Mouse (Mus musculus) CH12.LX (cell line): ENCODE results near the gene Pilra. TPM values are rescaled to one million over a fixed set of nuclear protein-coding genes. Genes with fewer than 3 reads are reported as not detected.
"Not testable (repeated sequence)": the region's sequence is repeated elsewhere in the genome, so short reads cannot be mapped to it uniquely, and the experiment has no call there.

Experiments used
- DNase-seq: peaks from one replicate; pipeline ENCODE4 v3.0.0-alpha.2; 2013; ENCODE audit errors: extremely low read depth
- H3K27ac ChIP-seq: 2 replicates; pipeline ENCODE4 v1.5.1; 2012; ENCODE audit warnings: low read depth, mild to moderate bottlenecking, control low read depth, moderate library complexity; ENCODE audit not compliant: insufficient read depth
- H3K27me3 ChIP-seq: replicated peaks from 2 replicates; pipeline ENCODE3; 2012; ENCODE audit warnings: inconsistent platforms
- H3K36me3 ChIP-seq, 2 experiments: replicated peaks in 1 of 2; 2 replicates each; pipeline versions ENCODE3 to v1.6.1; 2012; ENCODE audit warnings: inconsistent platforms in 1 of 2, low read length in 1 of 2, mild to moderate bottlenecking in 1 of 2, mixed read lengths in 1 of 2, moderate library complexity in 1 of 2; ENCODE audit not compliant: control insufficient read depth in 1 of 2, insufficient read depth in 1 of 2
- H3K4me1 ChIP-seq, 2 experiments: 2 replicates each; pipeline ENCODE4 v1.6.1; 2012; ENCODE audit warnings: inconsistent platforms in 1 of 2, moderate library complexity in 1 of 2; ENCODE audit not compliant: insufficient read depth in 2 of 2, control insufficient read depth in 1 of 2
- H3K4me2 ChIP-seq: 2 replicates; pipeline ENCODE4 v1.6.1; 2012; ENCODE audit warnings: low read depth, mild to moderate bottlenecking, control low read depth; ENCODE audit not compliant: poor library complexity, insufficient read depth, severe bottlenecking
- H3K4me3 ChIP-seq, 3 experiments: fragments of 150-350 bp in 1 of 3; sonication (generic) in 1 of 3; replicated peaks in 1 of 3; 2 replicates each; pipeline versions ENCODE3 to v1.5.1; 2011 to 2012; ENCODE audit warnings: low read depth in 2 of 3, low read length in 2 of 3, mild to moderate bottlenecking in 2 of 3, moderate library complexity in 2 of 3, control low read depth in 1 of 3, improper control_type of control experiment in 1 of 3, inconsistent platforms in 1 of 3, mixed read lengths in 1 of 3; ENCODE audit not compliant: poor library complexity in 1 of 3
- H3K79me2 ChIP-seq: replicated peaks from 2 replicates; pipeline ENCODE4 v1.6.1; 2012; ENCODE audit warnings: mild to moderate bottlenecking, moderate library complexity; ENCODE audit not compliant: control insufficient read depth, poor library complexity, insufficient read depth, severe bottlenecking; ENCODE audit errors: extremely low read depth
- H3K9ac ChIP-seq: 2 replicates; pipeline ENCODE4 v1.6.1; 2012; ENCODE audit warnings: low read depth, mild to moderate bottlenecking, control low read depth, moderate library complexity; ENCODE audit not compliant: insufficient read depth
- H3K9me3 ChIP-seq: replicated peaks from 2 replicates; pipeline ENCODE3; 2012; ENCODE audit warnings: low read length, inconsistent platforms, mixed read lengths
- dilution Hi-C: fragments of 300-500 bp; cut with MboI; formaldehyde crosslinking; loops from 2 replicates; pipeline ENCODE4 v1.14.3; 2020; ENCODE audit warnings: low sequenced_read_pairs; ENCODE audit not compliant: extremely low pct_unique_long_range_greater_than_20kb, extremely low pct_ligation_motif_present
- in situ Hi-C: fragments of 300-500 bp; cut with MboI; formaldehyde crosslinking; loops from 3 replicates; pipeline ENCODE4 v1.14.3; 2019; ENCODE audit warnings: low sequenced_read_pairs, low pct_ligation_motif_present, low pct_unique_long_range_greater_than_20kb, mixed read lengths
- polyA plus RNA-seq: library from polyadenylated mRNA; unstranded; fragments of >175 nt; gene quantifications from 2 replicates; pipeline ENCODE4 v1.2.1, GENCODE M21; 2012; ENCODE audit warnings: low read depth; ENCODE audit not compliant: insufficient read length
- total RNA-seq, 2 experiments: library from RNA; depleted of rRNA; stranded (reverse); fragments of 300-350 nt in 1 of 2; fragments of >200 nt in 1 of 2; gene quantifications; 2 replicates each; pipeline ENCODE4 v1.2.3; 2012 to 2014

Pilra gene
- total and polyA plus RNA-seq, 3 experiments: 0.08 to 0.66 TPM; not detected in 1

DNA sequence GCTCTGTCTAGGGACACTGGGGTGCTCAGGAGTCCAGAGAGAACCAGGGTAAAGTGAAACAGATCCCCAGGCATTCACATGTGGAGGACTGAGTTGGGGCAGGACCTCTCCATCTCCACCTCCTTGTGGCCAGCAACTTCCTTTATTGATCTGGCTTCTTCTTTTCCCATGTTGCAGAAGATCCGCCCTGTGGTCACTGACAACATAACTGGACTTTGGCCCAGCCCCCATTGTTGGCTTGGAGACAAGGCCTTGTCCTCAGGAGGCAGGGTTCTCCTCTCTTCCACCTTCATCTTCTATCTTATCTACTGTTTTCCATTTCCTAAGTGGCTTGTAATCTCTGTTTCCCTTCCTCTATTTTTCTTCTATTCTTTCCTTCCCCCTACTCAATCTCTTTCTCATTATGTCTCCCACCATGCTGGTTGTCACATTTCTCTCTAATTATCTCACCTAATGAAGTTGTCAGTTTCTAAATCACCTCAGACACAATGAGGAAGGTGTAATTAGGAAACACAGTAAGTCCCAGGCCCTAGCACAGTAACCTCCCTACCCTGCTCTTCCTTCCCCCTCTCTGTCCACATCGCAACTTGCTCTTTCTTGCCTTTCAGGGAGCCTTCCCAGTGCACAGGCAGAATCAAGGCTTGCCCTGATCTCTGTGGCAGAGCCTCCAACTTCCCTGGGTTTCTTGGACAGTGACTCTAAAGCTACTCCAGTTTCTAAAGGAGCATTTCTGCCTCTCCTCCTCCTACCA, 22.1 kb upstream of the Pilra start, which contains the start of gene Pilrb1:
TSS of gene Pilrb1 (minus strand) at position 147 of the 751 bp plus-strand sequence.
- H3K36me3 ChIP-seq, H3K4me2 ChIP-seq, DNase-seq, H3K9me3 ChIP-seq, H3K4me1 ChIP-seq, H3K4me3 ChIP-seq, H3K27me3 ChIP-seq, H3K79me2 ChIP-seq, H3K27ac ChIP-seq, in situ Hi-C loops, dilution Hi-C loops, H3K9ac ChIP-seq: not testable (repeated sequence)

DNA sequence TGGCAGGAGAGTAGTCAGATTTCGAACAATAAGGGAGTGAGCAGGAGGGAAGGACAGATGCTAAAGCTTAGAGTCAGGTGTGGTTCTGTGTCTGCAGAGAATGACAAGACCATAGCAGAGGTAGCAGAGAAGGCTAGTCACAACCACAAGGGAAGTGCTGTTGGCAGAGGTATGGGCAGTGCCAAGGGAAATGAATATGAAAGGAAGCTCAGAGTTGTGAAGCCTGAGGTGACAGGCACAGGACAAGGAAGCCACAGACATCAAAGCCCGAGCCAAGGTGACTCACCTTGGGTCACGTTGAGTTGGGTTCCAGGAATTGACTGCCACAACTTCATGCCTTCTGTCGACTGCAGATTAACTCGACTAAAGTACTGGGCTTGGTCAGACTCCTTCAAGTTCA, 20.8 kb upstream of the Pilra start:
- H3K27ac ChIP-seq, H3K4me1 ChIP-seq, DNase-seq, dilution Hi-C loops, H3K36me3 ChIP-seq, H3K4me3 ChIP-seq, H3K79me2 ChIP-seq, H3K4me2 ChIP-seq, H3K9ac ChIP-seq, in situ Hi-C loops, H3K27me3 ChIP-seq, H3K9me3 ChIP-seq: not testable (repeated sequence)

DNA sequence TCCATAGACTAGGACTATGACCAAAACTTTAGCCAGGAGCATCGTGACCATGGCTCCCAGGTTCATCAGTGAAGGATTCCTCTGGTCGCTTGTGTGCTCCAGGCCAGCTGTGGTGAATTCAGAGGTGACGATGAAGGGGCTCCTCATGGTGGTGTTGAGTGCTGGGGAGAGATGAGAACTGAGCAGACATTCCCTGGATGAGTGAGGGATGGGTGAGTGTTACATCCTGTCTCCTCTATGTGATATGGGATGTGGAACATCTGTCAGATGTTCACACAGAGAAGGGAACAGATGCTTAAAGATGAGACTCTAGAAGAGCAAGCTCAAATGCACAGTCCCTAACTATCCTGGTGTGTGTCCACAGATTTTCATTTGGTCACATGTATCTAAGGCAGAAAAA, 18.8 kb upstream of the Pilra start:
- H3K4me1 ChIP-seq, dilution Hi-C loops, H3K36me3 ChIP-seq, H3K4me3 ChIP-seq, H3K9ac ChIP-seq, H3K4me2 ChIP-seq, DNase-seq, in situ Hi-C loops, H3K27me3 ChIP-seq, H3K79me2 ChIP-seq, H3K9me3 ChIP-seq, H3K27ac ChIP-seq: not testable (repeated sequence)

DNA sequence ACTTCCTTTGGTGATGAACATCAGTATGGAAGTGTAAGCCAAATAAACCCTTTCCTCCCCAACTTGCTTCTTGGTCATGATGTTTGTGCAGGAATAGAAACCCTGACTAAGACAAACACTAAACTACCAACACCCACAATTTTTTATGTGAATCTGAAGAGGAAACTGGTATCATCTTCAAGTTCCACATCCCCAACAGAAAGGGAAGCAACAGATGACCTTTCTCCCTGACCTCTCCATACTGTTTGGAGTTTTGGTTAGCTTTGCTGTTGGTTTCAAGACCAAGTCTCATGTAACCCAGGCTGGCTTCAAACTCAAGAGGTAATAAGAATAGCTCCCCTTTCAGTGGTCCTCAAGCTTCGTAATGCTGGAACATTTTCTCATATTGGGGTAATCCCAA, 14.2 kb upstream of the Pilra start:
- H3K9ac ChIP-seq, H3K4me1 ChIP-seq, H3K9me3 ChIP-seq, H3K27me3 ChIP-seq, H3K36me3 ChIP-seq, in situ Hi-C loops, H3K79me2 ChIP-seq, H3K4me2 ChIP-seq, H3K4me3 ChIP-seq, H3K27ac ChIP-seq, DNase-seq, dilution Hi-C loops: not testable (repeated sequence)

DNA sequence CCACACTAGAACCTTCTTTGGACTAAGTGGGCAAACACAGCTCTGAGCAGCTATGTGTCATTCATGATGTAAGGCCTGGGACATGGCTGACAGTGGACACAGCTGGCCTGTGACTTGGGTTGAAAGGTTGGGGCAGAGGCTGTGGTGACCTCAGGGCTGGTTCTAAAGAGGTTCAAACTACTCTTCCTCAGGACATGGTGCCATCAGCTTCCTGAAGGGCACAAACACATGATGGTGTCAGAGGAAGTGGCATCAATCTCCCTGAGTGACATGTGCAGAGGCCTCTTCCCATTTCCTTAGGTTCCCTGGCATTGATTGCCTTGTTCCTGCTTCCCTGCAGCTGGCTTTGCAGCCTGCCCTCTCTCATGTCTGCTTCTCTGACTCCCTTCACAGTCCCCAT, 1.0 kb upstream of the Pilra start:
- DNase-seq, H3K27ac ChIP-seq, in situ Hi-C loops, dilution Hi-C loops, H3K27me3 ChIP-seq, H3K4me2 ChIP-seq, H3K79me2 ChIP-seq, H3K9me3 ChIP-seq, H3K4me1 ChIP-seq, H3K4me3 ChIP-seq, H3K36me3 ChIP-seq, H3K9ac ChIP-seq: not testable (repeated sequence)
